Mouse (Mus musculus): ENCODE results near the gene Ltbp4. TPM values are rescaled to one million over a fixed set of nuclear protein-coding genes. Genes with fewer than 3 reads are reported as not detected.

Gene Ltbp4
- total RNA-seq, 4 experiments from 2014 or later = 41.9 to 51.1 (median 44.6) TPM

- no peak for DNase-seq (ENCODE audit: low spot score in 2 of 2)
Observed at GRCm38 (mm10) chr7:27300801-27301200, 36.7 kb downstream of the Ltbp4 start.

- no peak for DNase-seq (ENCODE audit: low spot score in 2 of 2)
Observed at GRCm38 (mm10) chr7:27300351-27300750, 37.1 kb downstream of the Ltbp4 start.

- DNase-seq (ENCODE audit: low spot score in 2 of 2) = no peak
Observed at GRCm38 (mm10) chr7:27298816-27299215, 38.7 kb downstream of the Ltbp4 start.

GRCm38 (mm10) chr7:27298033-27298610 lies 39.4 kb downstream of the Ltbp4 start:
- no peak for DNase-seq (ENCODE audit: low spot score in 2 of 2)

GRCm38 (mm10) chr7:27296518-27296917 lies 41.0 kb downstream of the Ltbp4 start:
- DNase-seq (ENCODE audit: low spot score in 2 of 2) = no peak

DNA sequence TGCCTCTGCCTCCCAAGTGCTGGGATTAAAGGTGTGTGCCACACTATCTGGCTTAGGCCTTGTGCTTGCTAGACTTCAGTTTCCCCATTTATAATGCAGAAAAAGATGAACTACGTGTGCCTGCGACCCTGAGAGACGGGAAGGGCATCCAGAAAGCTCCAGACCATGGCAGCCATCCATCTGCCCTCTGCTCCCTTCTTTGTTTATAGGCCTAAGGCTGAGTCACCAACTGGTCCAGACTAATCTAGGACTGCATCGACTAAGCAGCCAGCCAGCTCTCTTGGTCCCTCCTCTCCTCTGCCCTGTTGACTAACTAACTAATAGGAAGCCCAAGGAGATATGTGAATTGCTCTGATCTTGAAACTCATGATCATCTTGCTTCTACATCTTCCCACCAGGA lies 41.5 kb downstream of the Ltbp4 start:
- no peak for DNase-seq (ENCODE audit: low spot score in 2 of 2)

DNA sequence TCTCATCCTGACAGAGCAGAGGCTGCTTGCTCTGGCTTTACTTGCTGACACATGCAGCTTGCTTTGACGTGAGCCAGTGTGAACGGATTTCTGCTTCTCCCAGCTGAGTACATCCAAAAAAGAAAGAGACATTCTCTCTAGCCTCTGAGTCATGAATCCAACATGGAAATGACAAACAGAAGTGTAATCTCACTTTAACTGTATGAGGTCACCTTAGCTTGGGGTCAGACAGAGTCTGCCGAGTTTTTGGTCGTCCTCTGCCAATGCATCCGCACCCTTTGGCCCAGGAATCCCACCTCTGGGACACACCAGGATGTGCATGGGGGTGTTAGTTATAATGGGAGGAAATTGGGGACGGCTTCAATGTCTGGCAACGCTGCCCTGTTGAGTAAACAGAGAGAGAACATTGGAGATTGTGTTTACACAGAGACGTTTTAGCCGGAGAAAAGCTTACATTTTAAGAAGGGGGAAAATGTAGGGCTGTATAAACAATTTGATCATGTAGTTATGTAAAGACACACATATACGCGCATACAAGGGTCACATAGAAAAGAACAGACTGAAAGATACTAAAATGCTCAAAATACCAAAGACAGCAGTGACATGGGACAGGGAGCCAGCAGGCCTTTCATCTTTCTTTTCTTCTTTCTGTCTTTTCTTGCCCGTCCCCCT lies 45.6 kb downstream of the Ltbp4 start:
- DNase-seq (ENCODE audit: low spot score in 2 of 2) = no peak

DNA sequence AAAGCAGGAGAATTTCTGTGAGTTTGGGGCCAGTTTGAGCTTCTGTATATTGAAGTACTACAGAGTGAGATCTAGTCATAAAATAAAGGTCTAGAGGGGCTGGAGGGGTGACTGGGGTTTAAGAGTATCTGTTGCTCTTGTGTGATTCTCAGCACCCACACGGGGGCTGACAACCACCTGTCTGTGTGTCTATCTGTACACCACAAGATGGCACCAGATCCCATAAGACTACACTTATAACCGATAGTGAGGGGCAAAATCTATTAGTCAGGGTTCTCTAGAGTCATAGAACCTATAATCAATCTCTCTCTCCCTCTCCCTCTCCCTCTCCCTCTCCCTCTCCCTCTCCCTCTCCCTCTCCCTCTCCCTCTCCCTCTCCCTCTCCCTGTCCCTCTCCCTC lies 46.9 kb downstream of the Ltbp4 start:
- DNase-seq (ENCODE audit: low spot score in 2 of 2) = no peak

GRCm38 (mm10) chr7:27288732-27289131 lies 48.8 kb downstream of the Ltbp4 start:
- DNase-seq (ENCODE audit: low spot score in 2 of 2) = no peak

DNA sequence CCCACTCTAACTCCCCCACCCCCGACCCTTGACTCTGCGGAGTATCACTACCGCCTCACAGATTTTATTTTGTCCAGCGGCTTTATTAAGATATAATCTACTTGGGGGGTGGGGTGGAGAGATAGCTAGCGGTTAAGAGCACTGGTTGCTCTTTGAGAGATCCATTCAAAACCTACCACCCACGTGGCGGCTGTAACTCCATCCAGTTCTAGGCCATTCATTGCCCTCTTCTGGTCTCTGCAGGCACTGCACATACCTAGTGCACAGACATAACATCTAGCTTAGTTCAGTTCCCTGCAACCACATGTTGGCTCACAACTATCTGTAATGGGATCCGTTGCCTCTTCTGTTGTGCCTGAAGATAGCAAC lies 51.8 kb downstream of the Ltbp4 start:
- no peak for DNase-seq (ENCODE audit: low spot score in 2 of 2)

GRCm38 (mm10) chr7:27284865-27285697 lies 52.4 kb downstream of the Ltbp4 start:
- DNase-seq (ENCODE audit: low spot score in 2 of 2) = no peak

DNA sequence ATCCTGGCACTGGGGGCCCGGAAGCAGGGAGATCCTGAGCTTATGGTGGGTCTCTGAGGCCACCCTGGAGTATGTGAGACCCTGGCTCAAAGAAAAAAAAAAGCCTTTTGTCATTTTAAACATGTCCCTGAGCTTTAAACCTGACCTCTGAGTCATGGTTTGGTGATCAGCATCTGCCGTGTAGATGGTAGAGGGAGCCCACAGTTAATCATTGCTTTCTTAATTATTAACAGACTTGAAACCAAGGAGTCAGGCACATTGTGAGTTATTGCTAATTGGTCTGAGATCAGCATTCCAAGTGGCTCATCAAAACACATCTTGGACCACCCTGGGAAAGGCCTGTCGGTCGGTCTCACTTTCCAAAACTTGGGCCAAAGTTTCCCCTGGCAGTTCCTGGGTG lies 55.3 kb downstream of the Ltbp4 start:
- no peak for DNase-seq (ENCODE audit: low spot score in 2 of 2)

- DNase-seq (ENCODE audit: low spot score in 2 of 2) = no peak
Observed at GRCm38 (mm10) chr7:27281717-27282116, 55.8 kb downstream of the Ltbp4 start.

GRCm38 (mm10) chr7:27277191-27277590 lies 60.3 kb downstream of the Ltbp4 start:
- DNase-seq (ENCODE audit: low spot score in 2 of 2) = no peak

- no peak for DNase-seq (ENCODE audit: low spot score in 2 of 2)
Observed at GRCm38 (mm10) chr7:27276021-27276420, 61.5 kb downstream of the Ltbp4 start.

GRCm38 (mm10) chr7:27274916-27275315 lies 62.6 kb downstream of the Ltbp4 start:
- no peak for DNase-seq (ENCODE audit: low spot score in 2 of 2)

- no peak for DNase-seq (ENCODE audit: low spot score in 2 of 2)
Observed at GRCm38 (mm10) chr7:27273739-27274351, 63.6 kb downstream of the Ltbp4 start.

- DNase-seq (ENCODE audit: low spot score in 2 of 2) = no peak
Observed at GRCm38 (mm10) chr7:27271423-27271822, 66.1 kb downstream of the Ltbp4 start.

DNA sequence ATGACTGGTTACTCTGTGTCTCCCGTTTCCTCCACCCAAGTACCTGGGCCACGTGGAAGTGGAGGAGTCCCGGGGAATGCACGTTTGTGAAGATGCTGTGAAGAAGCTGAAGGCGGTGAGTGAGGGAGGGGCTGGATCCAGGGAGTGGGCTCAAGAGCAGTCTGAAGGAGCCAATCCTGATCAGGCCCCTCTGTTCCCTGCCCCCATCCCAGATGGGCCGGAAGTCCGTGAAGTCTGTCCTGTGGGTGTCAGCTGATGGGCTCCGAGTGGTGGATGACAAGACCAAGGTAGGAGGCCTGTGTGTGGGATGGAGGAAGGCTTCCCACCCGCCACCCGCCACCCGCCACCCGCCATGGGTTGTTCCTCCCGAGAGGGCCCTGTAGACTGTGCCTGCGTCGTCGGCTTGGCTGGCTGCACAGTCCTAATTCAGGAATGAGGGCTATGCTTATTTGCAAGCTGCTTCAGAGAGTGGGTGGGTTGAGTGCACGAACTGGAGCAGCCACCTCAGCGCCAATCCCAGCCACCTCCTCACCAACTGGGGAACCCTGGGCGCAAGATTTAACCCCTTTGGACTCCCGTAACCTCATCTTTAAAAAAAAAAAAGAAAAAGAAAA lies 70.9 kb downstream of the Ltbp4 start:
- peak; percentile 65 to 93 for DNase-seq (ENCODE audit: low spot score in 2 of 2)

DNA sequence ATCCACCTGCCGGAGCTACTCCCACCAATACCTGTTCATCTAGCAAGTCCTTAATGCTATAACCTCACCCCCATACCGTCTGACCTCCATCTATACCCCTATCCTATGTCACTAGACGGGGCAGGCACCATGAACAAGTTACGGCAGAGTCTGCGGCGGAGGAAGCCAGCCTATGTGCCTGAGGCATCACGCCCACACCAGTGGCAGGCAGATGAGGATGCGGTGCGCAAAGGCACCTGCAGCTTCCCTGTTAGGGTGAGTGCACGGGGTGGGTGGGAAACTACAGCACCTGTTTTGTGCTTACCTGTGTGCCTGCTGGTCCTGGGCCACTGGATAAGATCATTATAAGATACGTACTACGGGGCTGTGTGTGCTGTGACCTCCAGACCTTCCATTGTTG lies 72.7 kb downstream of the Ltbp4 start:
- peak in 1 of 2 experiments; percentile 50 for DNase-seq (ENCODE audit: low spot score in 2 of 2)

DNA sequence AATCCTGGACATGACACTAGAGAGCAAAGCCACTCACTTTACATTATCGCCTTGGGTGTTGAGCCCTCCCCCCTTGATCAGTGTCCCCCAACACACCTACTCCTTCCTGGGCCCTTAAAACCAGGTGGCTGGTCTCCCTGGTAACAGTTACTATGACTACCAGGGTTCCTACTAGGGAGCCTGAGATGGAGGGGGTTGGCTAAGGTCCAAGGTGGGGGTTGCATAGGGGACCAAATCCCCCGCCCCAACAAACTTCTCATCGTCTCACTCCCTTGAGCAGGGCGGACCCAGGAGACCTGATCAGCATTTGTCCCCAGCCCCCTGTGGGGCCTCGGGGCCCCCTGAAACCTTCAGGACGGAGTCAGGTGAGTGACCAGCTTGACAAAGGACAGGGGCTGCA lies 75.6 kb downstream of the Ltbp4 start:
- no peak for DNase-seq (ENCODE audit: low spot score in 2 of 2)

DNA sequence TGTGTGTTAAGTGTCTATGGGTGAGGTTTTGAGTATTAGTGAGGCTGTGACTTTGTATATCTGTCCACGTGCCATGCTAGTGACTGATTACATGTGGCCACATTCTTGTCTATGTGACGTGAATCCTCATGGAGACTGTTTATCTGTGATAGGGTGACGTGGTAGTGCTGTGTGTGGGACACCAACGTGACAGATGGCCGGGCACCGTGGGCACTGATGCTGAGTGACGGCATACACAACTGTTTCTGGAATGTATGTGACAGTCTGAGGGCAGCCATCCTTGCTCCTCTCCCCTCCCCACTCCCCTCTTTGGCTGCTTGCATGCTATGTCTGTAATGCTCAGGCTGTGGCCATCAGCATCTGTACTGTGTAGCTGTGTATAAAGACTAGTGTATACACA lies 76.6 kb downstream of the Ltbp4 start:
- DNase-seq (ENCODE audit: low spot score in 2 of 2) = peak in 1 of 2 experiments; percentile 57
